Mouse (Mus musculus) spleen, adult 2 months (tissue): ENCODE data around the gene Plekhh2.

Experiments
- CTCF ChIP-seq: fragments of 200-500 bp; IDR thresholded peaks from 2 replicates; pipeline ENCODE4 v1.5.1; 2011; ENCODE audit warnings: mild to moderate bottlenecking, inconsistent platforms; ENCODE audit not compliant: insufficient read depth, insufficient read length, insufficient replicate concordance; ENCODE audit errors: extremely low read depth
- POLR2A ChIP-seq: fragments of 200-500 bp; IDR thresholded peaks from 2 replicates; pipeline ENCODE4 v1.6.1; 2011; ENCODE audit warnings: low read depth, low read length, inconsistent platforms

DNA sequence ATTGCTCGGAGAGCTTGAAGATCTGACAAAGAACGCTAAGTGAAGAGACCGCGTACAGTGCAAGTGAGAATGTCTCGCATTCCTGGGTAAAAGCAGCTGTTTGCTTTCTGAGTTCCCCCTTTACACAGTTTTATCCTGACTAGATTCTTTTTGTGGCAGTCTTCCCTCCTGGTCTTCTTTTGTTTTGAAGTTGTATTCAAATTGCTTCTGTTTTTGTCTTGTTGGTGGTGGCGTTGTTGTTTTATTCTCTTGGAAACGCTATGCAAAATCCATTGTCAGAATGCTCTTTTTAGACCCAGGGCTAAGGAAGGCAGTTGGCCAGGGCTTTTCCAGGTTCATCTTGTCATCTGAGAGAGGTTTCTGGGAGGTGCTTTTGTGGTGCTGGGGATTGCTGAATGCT, 84.8 kb downstream of the Plekhh2 start:
- TF ChIP-seq POLR2A (no peak), CTCF (no peak)
